Mouse (Mus musculus) liver, embryonic 15.5 days (tissue): ENCODE results near the gene Nes. TPM values are rescaled to one million over a fixed set of nuclear protein-coding genes. Genes with fewer than 3 reads are reported as not detected.

Source experiments
- ATAC-seq: fragments of 200-750 bp; cut with Nextera tagmentation; 2 replicates; pipeline ENCODE4 v1.8.0; 2017; ENCODE audit warnings: moderate number of reproducible peaks, mild to moderate bottlenecking, moderate library complexity; ENCODE audit not compliant: insufficient read depth
- H3K27ac ChIP-seq: fragments of 300-500 bp; sonication (generic); replicated peaks from 2 replicates; pipeline ENCODE4 v1.5.1; 2015; ENCODE audit warnings: mild to moderate bottlenecking, inconsistent platforms
- H3K27me3 ChIP-seq: fragments of 300-500 bp; sonication (generic); 2 replicates; pipeline ENCODE4 v1.6.1; 2015; ENCODE audit warnings: mild to moderate bottlenecking, inconsistent platforms
- H3K36me3 ChIP-seq: fragments of 300-500 bp; sonication (generic); replicated peaks from 2 replicates; pipeline ENCODE4 v1.6.1; 2015; ENCODE audit warnings: moderate library complexity, mild to moderate bottlenecking, inconsistent platforms
- H3K4me1 ChIP-seq: fragments of 300-500 bp; sonication (generic); replicated peaks from 2 replicates; pipeline ENCODE4 v1.6.1; 2015; ENCODE audit warnings: inconsistent platforms
- H3K4me2 ChIP-seq: fragments of 300-500 bp; sonication (generic); 2 replicates; pipeline ENCODE4 v1.6.1; 2015; ENCODE audit warnings: moderate library complexity, mild to moderate bottlenecking, inconsistent platforms
- H3K4me3 ChIP-seq: fragments of 300-500 bp; sonication (generic); replicated peaks from 2 replicates; pipeline ENCODE4 v1.5.1; 2015; ENCODE audit warnings: mild to moderate bottlenecking, inconsistent platforms
- H3K9ac ChIP-seq: fragments of 300-500 bp; sonication (generic); 2 replicates; pipeline ENCODE4 v1.6.1; 2015; ENCODE audit warnings: moderate library complexity, mild to moderate bottlenecking, inconsistent platforms
- H3K9me3 ChIP-seq: fragments of 300-500 bp; sonication (generic); replicated peaks from 2 replicates; pipeline ENCODE4 v1.6.1; 2016; ENCODE audit warnings: inconsistent platforms
- WGBS: fragments of 180-500 bp; shearing (Covaris S2); methylation state at CpG from one replicate; pipeline ENCODE4 v1.1.7; 2015; ENCODE audit warnings: mixed read lengths; ENCODE audit not compliant: insufficient replicate concordance; 5-methylcytosine and 5-hydroxymethylcytosine counted together
- polyA plus RNA-seq: library from polyadenylated mRNA; unstranded; fragments of >200 nt; fragmentation: Nextera tagmentation; extraction: Ambion mirVana; gene quantifications from 2 replicates; pipeline ENCODE4 v1.2.1, GENCODE M21; 2015

Gene Nes
- polyA plus RNA-seq, 1 experiment from 2014 or later: 2.3 TPM

DNA sequence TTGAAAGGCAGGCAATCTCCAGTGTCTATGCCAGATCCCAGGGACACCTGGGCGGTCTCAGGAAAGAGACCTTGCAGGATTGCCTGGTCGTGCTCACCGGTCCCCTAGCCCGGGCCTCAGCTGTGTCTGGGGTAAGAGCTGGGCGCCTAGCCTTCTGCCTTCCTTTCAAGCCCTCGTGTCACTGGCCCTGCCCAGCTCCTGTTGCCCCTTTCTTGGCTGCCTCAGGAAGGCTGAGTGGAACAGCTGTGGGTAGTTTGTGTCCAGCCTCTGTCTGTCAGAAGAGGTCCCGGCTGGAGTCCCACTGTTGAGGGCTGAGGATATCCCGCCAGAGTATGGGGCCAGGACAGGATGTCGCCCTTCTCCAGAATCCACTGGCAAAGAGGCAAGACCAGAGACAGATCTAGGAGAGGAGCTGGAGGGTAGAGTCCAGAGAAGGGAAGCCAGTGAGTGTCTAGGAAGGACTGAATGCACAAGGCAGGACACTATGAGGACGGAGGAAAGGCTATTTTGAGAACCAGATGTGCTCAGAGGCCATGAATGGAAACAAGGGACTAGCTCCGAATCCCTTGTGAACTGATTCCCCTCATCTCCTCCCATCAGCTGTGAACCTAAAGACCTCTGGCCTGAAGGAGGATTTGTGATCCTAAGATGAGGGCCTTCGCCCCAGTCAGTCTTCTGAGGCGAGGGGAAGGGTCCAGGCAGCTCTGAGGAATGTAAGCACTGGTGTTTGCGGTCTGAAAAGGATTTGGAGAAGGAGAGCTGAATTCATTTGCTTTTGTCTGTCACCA lies 2.9 kb downstream of the Nes start:
- Histone ChIP-seq H3K9me3 (no peaks in the 10 kb centered on the region), H3K27ac (no peak overlapping the region), H3K4me1 (peaks cover 15% of the 10 kb centered on the region), H3K4me3 (no peak overlapping the region), H3K27me3 (peaks cover 94% of the 10 kb centered on the region), H3K9ac (no peak overlapping the region), H3K36me3 (no peaks in the 10 kb centered on the region), H3K4me2 (peak overlapping the region; percentile 2; the same call in 1 of the 2 replicates)
- ATAC-seq: no peak
- 59% methylated on average over 14 of the region's 14 CpGs for WGBS

DNA sequence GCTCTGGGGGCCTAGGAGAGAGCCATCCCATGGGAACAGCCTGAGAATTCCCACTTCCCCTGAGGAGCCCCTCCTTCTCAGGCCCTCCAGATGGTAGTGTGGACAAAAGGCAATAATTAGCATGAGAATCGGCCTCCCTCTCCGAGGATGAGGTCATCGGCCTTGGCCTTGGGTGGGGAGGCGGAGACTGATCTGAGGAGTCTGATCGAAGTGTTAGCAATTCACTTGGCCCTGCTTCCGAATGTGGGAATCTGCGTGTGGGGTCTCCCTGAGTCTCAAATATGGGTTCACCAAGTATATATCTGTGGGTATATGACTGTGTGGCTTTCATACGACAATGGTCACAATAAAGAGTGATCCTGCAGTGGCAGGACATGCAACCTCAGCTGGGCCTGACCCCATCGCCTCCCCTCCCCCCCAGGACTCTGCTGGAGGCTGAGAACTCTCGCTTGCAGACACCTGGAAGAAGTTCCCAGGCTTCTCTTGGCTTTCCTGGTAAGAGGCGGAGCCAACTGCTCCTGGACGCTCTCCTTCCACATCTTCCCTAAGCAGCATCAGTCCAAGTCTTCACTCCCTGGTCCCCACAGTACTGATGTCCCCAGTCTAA lies 3.6 kb downstream of the Nes start:
- H3K4me1 ChIP-seq: peaks cover 15% of the 10 kb centered on the region
- H3K27me3 ChIP-seq: peaks cover 92% of the 10 kb centered on the region
- H3K27ac ChIP-seq: no peak overlapping the region
- no peaks in the 10 kb centered on the region for H3K36me3 ChIP-seq
- no peak for ATAC-seq
- no peak overlapping the region for H3K4me3 ChIP-seq
- no peaks in the 10 kb centered on the region for H3K9me3 ChIP-seq
- WGBS: 54% methylated on average over 12 of the region's 12 CpGs
- no peak overlapping the region for H3K9ac ChIP-seq
- H3K4me2 ChIP-seq: no peak overlapping the region

- no peak for ATAC-seq
- Histone ChIP-seq H3K27ac (no peak overlapping the region), H3K36me3 (no peaks in the 10 kb centered on the region), H3K4me3 (no peak overlapping the region), H3K9me3 (no peaks in the 10 kb centered on the region), H3K9ac (no peak overlapping the region), H3K4me1 (peaks cover 25% of the 10 kb centered on the region), H3K4me2 (no peak overlapping the region), H3K27me3 (peaks cover 50% of the 10 kb centered on the region)
- WGBS: 71% methylated on average over 5 of the region's 5 CpGs
These were observed 8.6 kb downstream of the Nes start for GRCm38 (mm10) chr3:87979493-87979892.

GRCm38 (mm10) chr3:87980085-87980484 lies 9.2 kb downstream of the Nes start:
- H3K4me3 ChIP-seq: no peak overlapping the region
- no peaks in the 10 kb centered on the region for H3K9me3 ChIP-seq
- no peaks in the 10 kb centered on the region for H3K36me3 ChIP-seq
- H3K9ac ChIP-seq: no peak overlapping the region
- peaks cover 48% of the 10 kb centered on the region for H3K27me3 ChIP-seq
- no peak overlapping the region for H3K4me2 ChIP-seq
- ATAC-seq: no peak
- peaks cover 25% of the 10 kb centered on the region for H3K4me1 ChIP-seq
- H3K27ac ChIP-seq: no peak overlapping the region
- 44% methylated on average over 3 of the region's 3 CpGs for WGBS

- Histone ChIP-seq H3K36me3 (no peaks in the 10 kb centered on the region), H3K4me1 (peaks cover 29% of the 10 kb centered on the region), H3K27me3 (peaks cover 47% of the 10 kb centered on the region), H3K4me3 (no peak overlapping the region), H3K9ac (no peak overlapping the region), H3K4me2 (no peak overlapping the region), H3K9me3 (no peaks in the 10 kb centered on the region), H3K27ac (no peak overlapping the region)
- ATAC-seq: no peak
- 75% methylated on average over 5 of the region's 5 CpGs for WGBS
These were observed 9.8 kb downstream of the Nes start for GRCm38 (mm10) chr3:87980728-87981127.

DNA sequence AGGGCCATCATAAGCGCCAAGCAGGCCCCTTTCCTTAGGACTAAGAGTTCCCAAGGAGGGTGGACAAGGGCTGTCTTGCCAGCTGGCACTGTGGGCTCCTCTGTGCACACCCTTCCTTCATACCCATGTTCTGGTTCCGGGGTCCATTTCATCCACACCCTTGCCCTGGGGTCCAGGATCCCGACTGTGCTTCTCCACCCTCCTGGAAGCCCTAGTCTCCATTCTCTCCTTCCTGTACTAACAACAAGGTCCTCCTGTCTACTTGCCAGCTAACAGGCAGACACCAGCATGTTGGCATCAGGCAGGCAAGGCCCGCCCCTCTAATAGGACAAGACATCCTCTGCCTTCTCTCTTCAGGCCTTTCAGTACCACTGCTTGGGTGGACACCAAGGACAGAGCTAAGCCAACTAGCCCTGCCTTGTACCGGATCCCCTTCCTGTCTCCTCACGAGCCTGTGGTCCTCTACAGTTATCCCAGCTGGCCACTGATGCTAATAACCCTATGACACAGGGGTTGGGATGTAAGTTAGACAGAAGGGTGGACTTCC lies 10.4 kb downstream of the Nes start:
- Histone ChIP-seq H3K27ac (no peak overlapping the region), H3K27me3 (peaks cover 47% of the 10 kb centered on the region), H3K4me1 (peaks cover 30% of the 10 kb centered on the region), H3K4me2 (no peak overlapping the region), H3K36me3 (no peaks in the 10 kb centered on the region), H3K4me3 (no peak overlapping the region), H3K9me3 (no peaks in the 10 kb centered on the region), H3K9ac (no peak overlapping the region)
- no peak for ATAC-seq
- WGBS: 61% methylated on average over 6 of the region's 6 CpGs

GRCm38 (mm10) chr3:87981894-87982835 lies 11.3 kb downstream of the Nes start:
- Histone ChIP-seq H3K36me3 (no peaks in the 10 kb centered on the region), H3K27me3 (peaks cover 44% of the 10 kb centered on the region), H3K4me3 (no peak overlapping the region), H3K4me2 (peak overlapping the region; percentile 36), H3K9ac (no peak overlapping the region), H3K27ac (peak overlapping the region; percentile 72), H3K4me1 (peaks cover 39% of the 10 kb centered on the region), H3K9me3 (no peaks in the 10 kb centered on the region)
- 27% methylated on average over 12 of the region's 12 CpGs for WGBS
- ATAC-seq: peak; percentile 3; the same call in 1 of the 2 replicates

GRCm38 (mm10) chr3:87982836-87983601 lies 12.1 kb downstream of the Nes start:
- H3K36me3 ChIP-seq: no peaks in the 10 kb centered on the region
- 8% methylated on average over 13 of the region's 13 CpGs for WGBS
- H3K9ac ChIP-seq: no peak overlapping the region
- H3K9me3 ChIP-seq: no peaks in the 10 kb centered on the region
- H3K4me3 ChIP-seq: no peak overlapping the region
- H3K27ac ChIP-seq: peak overlapping the region; percentile 72
- H3K4me1 ChIP-seq: peaks cover 48% of the 10 kb centered on the region
- ATAC-seq: peak; percentile 49
- peaks cover 46% of the 10 kb centered on the region for H3K27me3 ChIP-seq
- H3K4me2 ChIP-seq: peak overlapping the region; percentile 36

- no peak overlapping the region for H3K4me3 ChIP-seq
- H3K9ac ChIP-seq: no peak overlapping the region
- no peak for ATAC-seq
- peaks cover 46% of the 10 kb centered on the region for H3K27me3 ChIP-seq
- no peaks in the 10 kb centered on the region for H3K9me3 ChIP-seq
- H3K4me2 ChIP-seq: peak overlapping the region; percentile 36; the same call in 1 of the 2 replicates
- no peaks in the 10 kb centered on the region for H3K36me3 ChIP-seq
- H3K27ac ChIP-seq: peak overlapping the region; percentile 72; the same call in 1 of the 2 replicates
- 58% methylated on average over 6 of the region's 6 CpGs for WGBS
- H3K4me1 ChIP-seq: peaks cover 53% of the 10 kb centered on the region
These were observed 12.7 kb downstream of the Nes start for GRCm38 (mm10) chr3:87983627-87984026.

DNA sequence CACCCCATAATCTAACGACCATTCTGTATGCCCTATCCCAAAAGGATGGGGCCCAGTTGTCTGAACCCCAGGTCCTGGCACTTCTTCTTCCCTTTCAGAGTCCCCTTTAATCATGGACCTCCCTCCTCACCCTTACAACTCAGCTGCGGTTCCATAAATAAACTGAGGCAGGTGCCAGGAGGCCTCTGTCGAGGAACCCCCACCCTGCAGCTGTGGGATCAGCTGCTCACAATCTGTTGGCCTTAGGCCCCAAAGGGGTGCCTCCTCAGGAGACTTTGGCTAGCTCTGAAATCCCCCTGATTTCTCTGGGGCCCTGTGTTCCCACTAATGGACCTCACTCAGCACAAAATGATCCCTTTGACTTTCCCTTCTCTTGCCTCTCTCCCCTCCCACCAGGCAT lies 13.2 kb downstream of the Nes start:
- Histone ChIP-seq H3K9me3 (no peaks in the 10 kb centered on the region), H3K9ac (no peak overlapping the region), H3K27ac (peak overlapping the region; percentile 72; the same call in 1 of the 2 replicates), H3K4me1 (peaks cover 53% of the 10 kb centered on the region), H3K27me3 (peaks cover 46% of the 10 kb centered on the region), H3K4me2 (no peak overlapping the region), H3K36me3 (no peaks in the 10 kb centered on the region), H3K4me3 (no peak overlapping the region)
- WGBS: 38% methylated on average over 3 of the region's 3 CpGs
- ATAC-seq: no peak
